Mouse (Mus musculus) lung, embryonic 16.5 days (tissue): ENCODE data around the gene Slc25a13. TPM values are rescaled to one million over a fixed set of nuclear protein-coding genes. Genes with fewer than 3 reads are reported as not detected.
A peak's percentile ranks its signal among the peaks of the same experiment; 100 is the strongest.

Experiments
- ATAC-seq: fragments of 200-750 bp; cut with Nextera tagmentation; 2 replicates; pipeline ENCODE4 v1.8.0; 2017; ENCODE audit warnings: low read depth, mild to moderate bottlenecking, moderate library complexity
- H3K27ac ChIP-seq: fragments of 300-500 bp; sonication (generic); 2 replicates; pipeline ENCODE4 v1.5.1; 2014; ENCODE audit warnings: mild to moderate bottlenecking, control low read depth, low read length
- H3K27me3 ChIP-seq: fragments of 300-500 bp; sonication (generic); 2 replicates; pipeline ENCODE4 v1.6.1; 2014; ENCODE audit warnings: low read depth, low read length, mixed read lengths; ENCODE audit not compliant: control insufficient read depth, insufficient read depth
- H3K36me3 ChIP-seq: fragments of 300-500 bp; sonication (generic); 2 replicates; pipeline ENCODE4 v1.6.1; 2014; ENCODE audit warnings: low read length; ENCODE audit not compliant: control insufficient read depth, insufficient read depth
- H3K4me1 ChIP-seq: fragments of 300-500 bp; sonication (generic); replicated peaks from 2 replicates; pipeline ENCODE4 v1.6.1; 2014; ENCODE audit warnings: low read length, mixed read lengths; ENCODE audit not compliant: control insufficient read depth, insufficient read depth
- H3K4me2 ChIP-seq: fragments of 300-500 bp; sonication (generic); 2 replicates; pipeline ENCODE4 v1.6.1; 2014; ENCODE audit warnings: low read depth, low read length, control low read depth
- H3K4me3 ChIP-seq: fragments of 300-500 bp; sonication (generic); 2 replicates; pipeline ENCODE4 v1.5.1; 2014; ENCODE audit warnings: mild to moderate bottlenecking, low read length, control low read depth
- H3K9ac ChIP-seq: fragments of 300-500 bp; sonication (generic); 2 replicates; pipeline ENCODE4 v1.6.1; 2014; ENCODE audit warnings: low read length, control low read depth
- H3K9me3 ChIP-seq: fragments of 300-500 bp; sonication (generic); 2 replicates; pipeline ENCODE4 v1.6.1; 2016; ENCODE audit warnings: low read length; ENCODE audit not compliant: control insufficient read depth
- WGBS: fragments of 180-500 bp; shearing (Covaris S2); extraction: QIAGEN DNeasy Blood & Tissue Kit; methylation state at CpG from one replicate; pipeline ENCODE4 v1.1.7; 2014; 5-methylcytosine and 5-hydroxymethylcytosine counted together
- polyA plus RNA-seq: library from polyadenylated mRNA; unstranded; fragments of >200 nt; fragmentation: Nextera tagmentation; extraction: Ambion mirVana; gene quantifications from 2 replicates; pipeline ENCODE4 v1.2.1, GENCODE M21; 2015

Gene Slc25a13
- polyA plus RNA-seq, 1 experiment from 2014 or later: 27.5 TPM

- H3K36me3 ChIP-seq: no peaks in the 10 kb centered on the region
- no peaks in the 10 kb centered on the region for H3K9me3 ChIP-seq
- peaks cover 3% of the 10 kb centered on the region; the same call in 1 of the 2 replicates for H3K4me1 ChIP-seq
- peak overlapping the region; percentile 62 for H3K9ac ChIP-seq
- H3K4me3 ChIP-seq: peak overlapping the region; percentile 60
- H3K4me2 ChIP-seq: peak overlapping the region; percentile 94
- no peaks in the 10 kb centered on the region for H3K27me3 ChIP-seq
- 3% methylated on average over 42 of the region's 42 CpGs for WGBS
- ATAC-seq: peak; percentile 94
- H3K27ac ChIP-seq: no peak overlapping the region
Measured at GRCm38 (mm10) chr6:6005762-6006431, 211.1 kb downstream of the Slc25a13 start.

DNA sequence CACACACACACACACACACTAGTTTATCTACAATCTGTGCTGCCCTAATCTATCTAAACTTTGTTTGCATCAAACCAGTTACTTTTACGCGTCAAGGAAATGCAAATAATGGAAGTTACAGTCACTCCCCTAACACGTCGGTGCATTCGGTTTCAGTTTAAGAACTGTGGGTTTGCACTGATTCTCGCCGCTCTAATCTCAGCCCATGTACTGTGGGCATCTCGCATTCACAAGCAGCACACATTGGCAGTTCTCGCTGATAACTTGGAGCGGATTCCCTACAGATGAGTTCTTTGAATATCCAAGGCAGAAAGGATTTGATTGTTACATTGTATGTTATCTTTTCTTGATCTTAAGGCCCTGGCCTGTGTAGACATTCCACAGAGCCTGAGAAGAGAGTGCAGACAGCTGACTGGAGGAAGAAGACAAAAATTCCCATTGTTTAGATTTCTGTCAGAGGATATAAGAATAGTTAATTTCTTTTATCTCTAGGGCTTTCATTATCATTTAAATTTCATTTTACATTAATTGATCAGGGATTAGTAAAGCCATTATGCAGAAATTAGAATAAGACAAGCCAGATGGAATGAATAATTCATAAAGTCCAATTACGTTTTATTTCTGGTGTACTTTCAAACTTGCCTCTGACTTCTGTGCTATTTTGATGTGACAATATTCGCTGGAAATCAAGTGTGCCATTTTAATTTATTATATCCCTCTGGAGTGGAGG is 212.1 kb downstream of the Slc25a13 start:
- H3K36me3 ChIP-seq: no peaks in the 10 kb centered on the region
- 27% methylated on average over 12 of the region's 12 CpGs for WGBS
- peak overlapping the region; percentile 28; the same call in 1 of the 2 replicates for H3K9ac ChIP-seq
- peaks cover 3% of the 10 kb centered on the region; the same call in 1 of the 2 replicates for H3K4me1 ChIP-seq
- no peaks in the 10 kb centered on the region for H3K9me3 ChIP-seq
- H3K27me3 ChIP-seq: no peaks in the 10 kb centered on the region
- H3K27ac ChIP-seq: no peak overlapping the region
- peak overlapping the region; percentile 43 for H3K4me2 ChIP-seq
- peak overlapping the region; percentile 15; the same call in 1 of the 2 replicates for H3K4me3 ChIP-seq
- no peak for ATAC-seq

GRCm38 (mm10) chr6:6002061-6002460 is 214.9 kb downstream of the Slc25a13 start:
- Histone ChIP-seq H3K4me1 (peaks cover 3% of the 10 kb centered on the region; the same call in 1 of the 2 replicates), H3K27ac (no peak overlapping the region), H3K36me3 (no peaks in the 10 kb centered on the region), H3K9me3 (no peaks in the 10 kb centered on the region), H3K9ac (no peak overlapping the region), H3K27me3 (no peaks in the 10 kb centered on the region), H3K4me3 (no peak overlapping the region), H3K4me2 (no peak overlapping the region)
- no peak for ATAC-seq
- WGBS: 54% methylated on average over 3 of the region's 3 CpGs

- Histone ChIP-seq H3K4me2 (no peak overlapping the region), H3K4me3 (no peak overlapping the region), H3K36me3 (no peaks in the 10 kb centered on the region), H3K27me3 (no peaks in the 10 kb centered on the region), H3K27ac (no peak overlapping the region), H3K9ac (no peak overlapping the region), H3K9me3 (no peaks in the 10 kb centered on the region), H3K4me1 (peaks cover 7% of the 10 kb centered on the region)
- 66% methylated on average over 6 of the region's 6 CpGs for WGBS
- no peak for ATAC-seq
Measured at GRCm38 (mm10) chr6:5997535-5997934, 219.4 kb downstream of the Slc25a13 start.

- peaks cover 20% of the 10 kb centered on the region for H3K4me1 ChIP-seq
- no peaks in the 10 kb centered on the region for H3K9me3 ChIP-seq
- no peaks in the 10 kb centered on the region for H3K36me3 ChIP-seq
- H3K4me3 ChIP-seq: no peak overlapping the region
- no peak overlapping the region for H3K4me2 ChIP-seq
- H3K9ac ChIP-seq: no peak overlapping the region
- H3K27ac ChIP-seq: no peak overlapping the region
- WGBS: 26% methylated on average over 7 of the region's 7 CpGs
- ATAC-seq: peak; percentile 24; the same call in 1 of the 2 replicates
- H3K27me3 ChIP-seq: no peaks in the 10 kb centered on the region
Measured at GRCm38 (mm10) chr6:5993056-5993455, 223.9 kb downstream of the Slc25a13 start.

DNA sequence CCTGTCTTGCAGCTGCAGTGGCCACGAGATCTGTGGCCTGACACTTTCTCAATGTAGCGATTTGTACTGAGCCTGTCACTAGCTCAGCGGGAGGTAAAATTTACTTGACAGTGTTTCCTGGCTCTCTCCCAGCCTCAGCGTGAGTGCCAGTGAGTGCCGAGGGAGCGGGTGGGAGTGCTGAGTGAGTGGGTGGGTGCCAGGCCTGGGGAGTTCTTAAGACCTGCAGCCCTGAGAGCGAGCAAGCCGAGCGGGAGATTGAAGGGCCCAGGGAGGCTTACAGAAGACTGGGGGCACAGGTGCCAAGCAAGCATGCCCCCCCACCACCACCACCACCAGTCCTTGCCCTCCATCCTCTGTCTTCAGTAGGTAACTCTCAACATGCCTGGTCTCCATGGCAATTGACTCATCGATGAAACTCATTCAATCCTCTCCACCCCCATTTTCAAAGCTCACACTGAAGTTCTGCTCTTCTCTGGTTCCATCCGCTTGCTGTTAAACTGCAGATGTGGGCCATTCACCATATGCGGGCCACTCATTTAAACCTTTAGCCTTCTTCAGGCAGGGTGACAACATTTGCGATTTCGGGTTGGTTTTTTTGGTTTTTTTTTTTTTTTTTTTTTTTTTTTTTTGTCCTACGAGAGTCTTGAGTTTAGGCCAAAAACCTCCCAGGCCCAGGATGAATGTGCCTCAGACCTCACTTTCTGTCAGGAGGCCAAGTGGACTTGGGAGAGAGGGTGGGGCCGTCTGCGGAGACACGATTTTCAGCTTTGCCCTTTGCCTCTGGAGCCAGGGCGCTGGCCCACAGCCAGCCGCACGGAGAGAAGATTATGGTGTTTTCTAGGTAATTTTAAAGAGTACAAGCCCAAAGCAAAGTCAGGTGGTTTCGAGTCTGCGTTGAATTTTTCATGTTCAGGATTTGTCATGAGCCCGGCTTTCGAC is 224.9 kb downstream of the Slc25a13 start:
- Histone ChIP-seq H3K4me1 (peaks cover 20% of the 10 kb centered on the region), H3K27ac (peak overlapping the region; percentile 61; the same call in 1 of the 2 replicates), H3K4me3 (peak overlapping the region; percentile 30), H3K9me3 (no peaks in the 10 kb centered on the region), H3K4me2 (peak overlapping the region; percentile 61), H3K9ac (no peak overlapping the region), H3K36me3 (no peaks in the 10 kb centered on the region), H3K27me3 (no peaks in the 10 kb centered on the region)
- WGBS: 22% methylated on average over 25 of the region's 25 CpGs
- peak; percentile 84 for ATAC-seq

DNA sequence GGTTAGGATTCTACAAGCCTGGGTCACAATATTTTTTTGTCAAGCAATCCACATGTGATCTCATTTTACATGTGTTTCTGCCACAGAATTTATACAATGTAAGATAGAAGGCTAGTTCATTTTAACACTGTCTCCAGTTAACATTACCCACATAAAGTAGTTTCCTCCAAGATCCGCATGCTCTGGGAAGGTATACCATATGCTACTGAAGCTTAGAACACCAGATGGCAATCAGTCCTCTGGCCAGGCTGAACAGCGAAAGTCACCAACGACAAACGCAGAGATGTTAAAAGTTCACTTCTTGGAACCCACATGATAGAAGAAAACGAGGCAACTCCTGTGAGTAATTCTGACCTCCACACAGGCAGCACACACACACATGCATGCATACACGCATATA is 225.7 kb downstream of the Slc25a13 start:
- ATAC-seq: no peak
- Histone ChIP-seq H3K4me2 (no peak overlapping the region), H3K4me1 (peaks cover 20% of the 10 kb centered on the region), H3K36me3 (no peaks in the 10 kb centered on the region), H3K27ac (no peak overlapping the region), H3K9ac (no peak overlapping the region), H3K9me3 (no peaks in the 10 kb centered on the region), H3K4me3 (no peak overlapping the region), H3K27me3 (no peaks in the 10 kb centered on the region)
- 62% methylated on average over 6 of the region's 6 CpGs for WGBS
